Mouse (Mus musculus) gonadal fat pad, adult 2 months (tissue): ENCODE data around the gene Cers1. TPM values are rescaled to one million over a fixed set of nuclear protein-coding genes. Genes with fewer than 3 reads are reported as not detected.
A peak's percentile ranks its signal among the peaks of the same experiment; 100 is the strongest.

ENCODE experiments used
- DNase-seq: peaks from one replicate; pipeline ENCODE4 v3.0.0-alpha.2; 2012; ENCODE audit warnings: low read depth
- polyA plus RNA-seq: library from polyadenylated mRNA; depleted of rRNA; stranded (reverse); fragments of >200 nt; gene quantifications from 2 replicates; pipeline ENCODE4 v1.2.3, GENCODE M21; 2012; rRNA removed

Gene Cers1
- polyA plus RNA-seq, result 0.86 and 1.9 TPM in 2 replicates

DNA sequence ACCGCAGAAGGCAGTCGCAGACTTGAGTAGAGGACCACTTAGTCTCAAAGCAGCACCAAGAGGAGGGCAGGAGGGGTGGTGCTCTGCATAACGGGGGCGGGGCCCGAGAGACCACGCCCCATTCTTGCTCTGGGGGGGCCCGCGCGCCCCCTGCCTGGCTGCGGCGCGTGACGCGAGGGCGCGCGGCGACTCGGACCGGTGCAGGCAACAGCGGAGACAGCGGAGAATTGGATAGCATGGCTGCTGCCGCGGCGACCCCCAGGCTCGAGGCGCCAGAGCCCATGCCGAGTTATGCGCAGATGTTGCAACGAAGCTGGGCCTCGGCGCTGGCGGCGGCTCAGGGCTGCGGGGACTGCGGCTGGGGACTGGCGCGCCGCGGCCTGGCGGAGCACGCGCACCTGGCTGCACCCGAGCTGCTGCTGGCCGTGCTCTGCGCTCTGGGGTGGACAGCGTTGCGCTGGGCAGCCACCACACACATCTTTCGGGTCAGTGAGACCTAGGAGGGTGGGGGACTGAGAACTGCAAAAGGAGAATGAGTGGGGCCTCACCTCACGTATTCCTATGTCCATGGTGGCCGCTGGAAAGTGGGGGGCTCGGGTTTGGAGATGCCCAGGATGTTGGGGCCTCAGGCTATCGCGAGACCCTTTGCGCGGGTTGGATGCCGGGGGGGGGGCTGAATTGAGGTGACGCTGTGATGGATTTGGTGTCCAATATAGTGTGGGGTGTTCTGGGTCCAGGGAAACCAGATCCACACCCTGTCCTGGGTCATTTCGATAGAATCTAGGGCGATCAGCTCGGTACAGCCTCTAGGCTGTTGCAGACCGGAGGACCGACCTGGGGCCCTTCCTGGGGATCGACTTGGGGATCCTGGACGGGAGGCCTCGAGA, at the start of gene Cers1:
TSS of gene Cers1 (plus strand) at position 152 of the 887 bp plus-strand sequence.
- no peak for DNase-seq

DNA sequence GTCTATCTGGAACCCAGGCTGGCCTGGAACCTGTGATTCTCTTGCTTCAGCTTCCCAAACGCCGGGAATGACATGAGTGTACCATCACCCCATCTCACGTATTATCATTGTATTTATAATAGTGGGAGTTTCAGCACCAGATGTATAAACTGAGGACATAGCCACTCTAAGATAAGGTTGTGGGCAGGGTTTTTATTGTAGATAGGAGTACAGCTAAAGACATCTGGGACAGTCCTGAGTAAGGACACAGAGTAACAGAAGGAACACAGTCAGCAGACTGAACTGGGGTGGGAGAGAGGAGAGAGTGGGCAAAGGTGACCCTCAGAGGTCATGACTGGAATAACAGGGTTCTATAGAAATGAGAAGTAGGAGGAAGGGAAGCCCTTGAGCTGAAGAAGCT, 47.9 kb upstream of the Cers1 start:
- DNase-seq, result no peak

DNA sequence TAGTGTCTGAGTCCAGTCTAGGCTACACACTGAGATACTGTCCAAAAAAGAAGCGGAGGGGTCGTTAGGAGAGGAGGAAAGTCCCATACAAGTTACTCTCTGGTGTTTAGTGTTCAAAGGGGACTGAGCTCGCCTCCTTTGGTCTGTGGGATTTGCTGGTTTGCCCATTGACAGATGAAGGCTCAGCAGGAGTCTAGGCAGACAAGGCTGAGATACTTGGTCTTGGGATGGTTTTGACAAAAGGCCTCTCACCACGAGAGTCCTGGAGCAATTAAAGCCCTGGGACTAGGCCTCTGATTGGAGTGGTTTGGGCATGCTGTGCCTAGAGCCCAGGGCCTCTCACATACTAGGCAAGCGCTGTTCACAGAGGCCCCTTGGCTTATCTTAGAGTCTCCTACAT, 47.3 kb upstream of the Cers1 start:
- no peak for DNase-seq

DNA sequence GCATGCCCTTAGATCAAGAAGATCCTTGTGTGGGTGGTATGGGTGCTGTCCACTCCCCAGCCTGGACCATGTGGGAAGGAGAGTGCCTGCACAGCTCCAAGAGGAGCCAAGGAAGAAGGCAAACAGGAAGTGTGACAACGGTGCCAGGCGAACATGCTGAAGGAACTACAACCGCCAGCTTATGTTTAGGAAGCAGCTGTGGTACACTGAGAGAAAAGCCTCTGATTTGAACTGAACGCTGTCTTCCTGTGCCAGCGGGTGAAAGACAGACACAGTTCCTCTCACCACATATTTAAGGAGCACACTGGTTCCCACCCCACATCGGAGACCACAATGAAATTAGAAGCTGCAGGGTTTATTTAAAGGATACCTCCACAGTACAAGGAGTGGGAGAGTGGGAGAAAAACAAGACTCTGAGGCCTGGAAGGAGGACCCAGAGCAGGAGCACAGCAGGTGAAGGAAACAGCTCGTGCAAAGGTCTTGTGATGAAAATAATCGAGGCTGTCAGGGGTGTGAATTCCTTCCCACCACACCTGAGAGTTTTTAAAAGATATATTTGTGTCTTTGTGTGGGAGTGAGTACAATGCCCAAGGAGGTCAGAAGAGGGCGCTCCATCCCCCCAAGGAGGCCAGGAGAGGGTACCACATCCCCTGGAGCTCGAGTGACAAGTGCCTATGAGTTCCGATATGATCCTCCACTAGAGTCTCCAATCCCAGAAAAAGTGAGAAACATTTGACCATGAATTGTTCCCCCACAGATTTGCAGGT, 46.6 kb upstream of the Cers1 start:
- no peak for DNase-seq

DNA sequence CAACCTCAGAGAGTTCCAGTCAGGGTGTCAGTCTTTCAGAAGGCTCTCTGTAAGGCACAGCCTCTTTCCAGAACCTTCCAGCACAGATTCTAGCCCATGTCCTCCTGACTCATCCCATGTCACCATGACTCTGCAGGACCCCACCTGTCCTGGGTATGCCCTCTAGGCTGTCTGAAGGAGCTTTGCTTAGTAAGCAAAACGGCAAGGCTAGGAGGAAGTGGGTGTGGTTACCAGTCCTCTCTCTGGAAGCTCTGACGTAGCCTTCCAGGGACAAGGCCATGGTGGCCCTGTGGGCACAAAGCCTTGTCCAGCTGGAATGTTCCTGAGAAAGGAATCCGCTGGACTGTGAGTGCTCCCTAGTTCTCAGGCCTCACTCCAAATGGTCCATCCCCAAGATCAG, 42.6 kb upstream of the Cers1 start:
- no peak for DNase-seq

DNA sequence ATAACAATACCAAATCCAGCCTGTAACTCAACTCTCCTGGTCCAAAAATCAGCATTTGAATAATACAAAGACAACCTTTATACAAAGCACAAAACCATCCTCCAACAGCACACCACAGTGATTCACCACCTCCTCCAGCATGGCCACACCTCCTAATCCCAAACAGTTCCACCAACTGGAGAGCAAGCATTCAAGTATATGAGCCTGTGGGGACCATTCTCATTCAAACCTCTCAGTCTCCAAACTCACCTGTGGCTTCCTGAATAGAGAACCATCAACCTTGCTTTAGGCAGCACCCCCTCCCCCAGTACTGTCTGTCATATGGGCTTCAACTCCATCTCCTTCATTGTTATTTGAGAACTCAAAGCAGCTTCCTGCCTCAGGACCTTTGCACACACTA, 41.2 kb upstream of the Cers1 start:
- DNase-seq, result no peak

DNA sequence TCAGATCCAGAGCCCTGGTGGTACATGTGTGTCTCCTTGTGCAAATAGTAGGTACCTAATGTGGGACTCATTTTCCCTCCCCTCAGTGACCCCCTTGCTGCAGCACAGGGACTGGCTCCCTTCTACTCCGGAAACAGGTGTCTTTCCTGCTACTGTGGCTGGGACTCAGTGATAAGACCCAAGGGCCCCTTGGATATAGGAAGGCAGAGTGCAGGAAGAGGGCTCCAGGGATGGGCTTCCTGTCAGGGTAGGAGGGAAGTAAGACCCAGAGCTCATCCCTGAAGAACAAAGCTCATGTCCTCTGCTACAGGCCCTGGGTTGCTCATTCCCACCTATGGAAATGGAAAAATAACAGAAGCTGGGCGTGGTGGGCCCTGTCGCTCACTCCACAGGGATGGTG, 39.1 kb upstream of the Cers1 start:
- no peak for DNase-seq

DNA sequence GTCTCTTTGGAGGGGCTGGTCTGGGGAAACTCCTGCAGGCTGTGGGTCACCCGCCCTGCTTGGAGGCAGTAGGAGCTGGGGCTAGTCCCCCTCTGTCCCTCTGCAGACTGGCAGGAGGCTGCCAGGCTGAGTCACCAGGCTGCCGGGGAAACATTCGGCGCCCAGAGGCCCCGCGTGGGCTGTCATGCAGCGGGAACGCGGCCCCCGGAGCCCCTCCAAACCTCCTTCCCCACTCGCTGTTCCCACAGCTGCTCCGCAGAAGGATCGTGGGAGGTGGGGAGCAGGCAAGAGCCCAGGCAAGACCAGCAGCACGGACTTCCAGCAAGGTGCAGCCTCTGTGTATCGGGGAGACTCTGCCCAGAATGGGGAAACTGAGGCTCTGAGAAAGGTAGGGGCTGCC, 37.4 kb upstream of the Cers1 start:
- DNase-seq, result no peak

DNA sequence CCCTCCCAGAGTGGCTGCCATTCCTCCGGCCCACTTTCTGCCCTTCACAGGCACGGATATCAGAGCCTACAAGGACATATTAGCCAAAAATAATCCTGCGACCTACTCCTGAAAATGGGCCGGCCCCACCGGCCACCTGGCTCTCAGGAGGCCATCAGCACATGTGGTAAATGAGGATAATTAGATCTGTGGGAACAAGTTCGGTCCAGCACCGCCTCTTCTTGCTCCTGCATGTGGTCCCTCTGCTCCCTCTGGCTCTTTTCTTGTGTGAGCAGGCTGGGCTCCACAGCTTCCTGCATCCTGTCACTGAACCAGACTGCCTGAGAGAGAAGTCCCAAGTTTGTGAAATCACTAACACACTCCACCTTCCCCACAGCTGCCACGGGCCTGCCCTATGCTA, 36.3 kb upstream of the Cers1 start:
- no peak for DNase-seq

DNA sequence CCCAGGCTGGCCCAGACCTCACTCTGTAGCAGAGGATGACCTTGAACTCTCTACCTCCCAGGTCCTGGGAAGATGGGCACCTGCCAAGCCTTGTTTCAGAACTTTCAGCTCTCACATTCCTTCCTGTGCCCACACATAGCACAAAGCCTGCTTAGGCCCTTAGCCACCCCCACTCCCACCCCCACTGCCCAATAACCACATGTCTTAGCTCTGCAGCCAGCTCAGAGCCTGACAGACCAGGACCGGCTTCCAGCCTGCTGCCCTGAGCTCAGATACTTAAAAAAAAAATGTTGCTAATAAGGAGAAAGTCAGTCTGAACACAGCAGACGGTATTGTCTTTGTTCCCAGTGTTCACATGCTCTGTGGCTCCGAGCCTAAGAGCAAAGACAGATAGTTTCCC, 34.6 kb upstream of the Cers1 start:
- DNase-seq, result no peak

DNA sequence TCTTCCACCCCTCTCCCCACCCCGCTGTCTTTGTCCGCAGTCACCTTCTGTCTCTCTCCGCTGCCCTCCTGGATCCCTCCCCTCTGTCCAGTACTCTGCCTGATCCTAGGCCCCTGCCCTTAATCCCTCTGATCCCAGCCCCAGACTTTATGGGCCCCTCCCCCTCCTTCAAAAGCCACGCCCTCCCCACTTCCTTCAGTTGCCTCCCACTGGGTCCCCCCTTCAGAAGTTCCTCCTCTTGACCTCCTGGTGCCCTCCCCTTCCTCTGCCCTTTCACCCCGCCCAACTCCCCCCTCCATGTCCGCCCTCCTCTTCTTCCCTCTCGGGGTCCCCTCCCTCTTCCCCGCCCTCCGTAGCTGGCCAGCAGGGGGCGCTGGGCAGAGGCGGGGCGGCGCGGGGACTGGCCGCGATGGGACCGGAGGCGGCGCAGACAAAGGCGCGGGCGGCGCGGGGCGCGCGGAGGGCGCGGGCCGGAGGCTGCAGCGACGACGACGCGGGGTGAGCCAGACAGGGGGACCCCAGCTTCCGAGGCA, 32.9 kb upstream of the Cers1 start, which contains the start of gene Homer3:
TSS of gene Homer3 (plus strand) at position 225 of the 533 bp plus-strand sequence.
- DNase-seq, result no peak

DNA sequence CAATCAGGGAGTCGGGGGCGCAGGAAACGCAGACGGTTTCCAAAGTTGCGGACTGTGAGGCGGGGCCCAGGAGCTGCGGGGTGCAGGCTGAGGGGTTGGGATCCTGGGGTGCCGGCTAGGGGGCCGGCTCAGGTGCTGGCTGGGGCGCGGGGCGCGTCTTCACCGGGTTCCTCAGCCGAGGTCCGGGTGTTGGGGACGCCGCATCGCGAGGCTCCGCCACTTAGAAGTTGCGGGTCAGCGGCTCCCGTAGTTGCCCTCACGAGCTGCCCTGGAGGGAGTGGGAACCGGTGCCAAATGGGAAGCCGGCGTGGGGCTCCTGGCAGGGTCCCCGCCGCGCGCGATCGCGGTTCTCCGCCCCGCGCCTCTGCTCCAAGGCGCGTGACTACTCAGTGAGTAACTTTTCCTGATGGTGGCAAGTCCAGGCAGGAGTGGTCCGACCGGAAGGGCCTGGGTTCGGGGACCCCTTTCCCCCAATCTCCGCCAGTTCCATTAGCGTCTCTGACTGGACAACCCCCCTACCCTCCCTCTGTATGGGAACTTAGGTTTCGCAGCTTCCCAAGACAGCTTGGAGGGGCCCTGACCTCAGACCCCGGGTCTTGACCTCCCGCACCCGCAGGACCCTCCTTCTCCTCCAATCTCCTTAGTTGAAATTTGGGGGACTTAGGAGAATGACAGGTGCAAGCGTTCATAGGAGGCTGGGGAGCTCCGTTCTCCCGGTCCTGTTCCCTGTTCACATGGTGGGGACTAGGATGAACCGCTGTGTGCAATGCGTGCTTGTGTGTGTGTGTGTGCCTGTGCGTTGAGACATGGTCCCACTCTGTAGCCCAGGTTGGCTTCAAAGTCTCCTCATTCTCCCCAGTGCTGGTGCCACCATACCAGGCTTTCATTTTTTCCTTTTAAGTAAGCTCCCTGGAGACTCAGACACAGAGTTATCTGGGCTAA, 32.2 kb upstream of the Cers1 start:
- no peak for DNase-seq

DNA sequence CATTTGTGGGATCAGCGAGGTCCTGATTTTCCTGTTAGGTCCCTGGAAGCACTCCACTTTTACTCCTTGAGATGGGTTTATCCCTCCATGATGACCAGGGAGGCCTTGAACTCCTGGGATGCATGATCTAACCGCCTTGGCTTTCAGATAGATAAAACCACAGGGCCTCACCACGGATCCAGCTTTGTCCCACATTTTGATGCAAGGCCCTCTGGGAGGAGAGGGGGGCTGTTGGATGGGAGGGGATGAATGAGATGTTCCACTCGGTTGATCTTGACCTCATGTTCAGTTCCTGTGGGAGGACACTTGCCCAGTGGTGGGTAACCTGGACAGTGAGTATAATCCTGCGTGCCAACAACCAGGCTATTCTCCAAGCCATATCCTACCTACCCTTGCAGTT, 31.2 kb upstream of the Cers1 start:
- no peak for DNase-seq

DNA sequence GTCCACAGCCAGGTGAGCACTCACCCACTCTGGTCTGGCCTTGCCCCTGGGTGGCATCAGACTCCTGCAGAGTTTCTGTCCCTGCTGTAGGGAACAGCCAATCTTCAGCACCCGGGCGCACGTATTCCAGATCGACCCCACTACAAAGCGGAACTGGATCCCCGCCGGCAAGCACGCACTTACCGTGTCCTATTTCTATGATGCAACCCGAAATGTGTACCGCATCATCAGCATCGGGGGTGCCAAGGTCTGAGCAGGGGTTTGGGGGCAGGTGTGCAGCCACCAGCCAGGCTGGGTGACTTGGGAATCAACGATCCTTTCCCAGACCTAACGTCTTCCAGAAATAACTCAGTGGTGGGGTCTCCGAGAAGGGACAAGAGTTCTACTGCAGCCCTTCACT, 30.3 kb upstream of the Cers1 start:
- no peak for DNase-seq

DNA sequence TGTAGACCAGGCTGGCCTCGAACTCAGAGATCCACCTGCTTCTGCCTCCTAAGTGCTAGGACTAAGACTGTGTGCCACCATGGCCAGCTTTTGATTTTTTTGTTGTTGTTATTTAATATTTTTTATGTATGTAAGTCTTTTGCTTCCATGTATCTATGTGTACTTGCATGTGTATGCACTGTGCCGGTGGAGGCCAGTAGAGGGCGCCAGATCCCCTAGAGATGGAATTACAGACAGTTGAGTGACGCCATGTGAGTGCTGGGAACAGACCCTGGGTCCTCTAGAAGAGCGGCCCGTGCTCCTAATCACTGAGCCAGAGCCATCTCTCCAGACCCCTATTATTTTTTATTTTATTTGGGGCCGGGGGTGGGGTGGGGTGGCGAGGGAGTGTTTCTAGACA, 28.8 kb upstream of the Cers1 start:
- DNase-seq, result no peak

DNA sequence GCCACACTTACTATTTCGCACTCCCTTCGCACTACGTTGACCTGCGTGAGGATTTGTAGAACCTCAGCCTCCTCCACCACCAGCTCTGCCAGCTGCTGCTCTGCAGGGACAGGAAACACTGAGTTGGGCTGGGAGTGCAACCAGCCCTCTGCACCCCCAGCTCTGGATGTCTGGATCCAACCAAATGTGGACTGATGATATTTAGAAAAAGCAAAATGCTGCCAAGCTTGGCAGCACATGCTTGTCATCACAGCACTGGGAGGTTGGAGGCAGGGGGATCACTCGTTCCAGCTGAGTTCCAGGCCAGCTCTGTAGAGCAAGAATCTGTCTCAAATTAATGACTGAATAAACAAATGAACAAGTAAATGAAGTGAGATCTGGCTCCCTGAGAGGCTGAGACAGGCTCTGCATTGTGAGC, 21.6 kb upstream of the Cers1 start:
- no peak for DNase-seq

DNA sequence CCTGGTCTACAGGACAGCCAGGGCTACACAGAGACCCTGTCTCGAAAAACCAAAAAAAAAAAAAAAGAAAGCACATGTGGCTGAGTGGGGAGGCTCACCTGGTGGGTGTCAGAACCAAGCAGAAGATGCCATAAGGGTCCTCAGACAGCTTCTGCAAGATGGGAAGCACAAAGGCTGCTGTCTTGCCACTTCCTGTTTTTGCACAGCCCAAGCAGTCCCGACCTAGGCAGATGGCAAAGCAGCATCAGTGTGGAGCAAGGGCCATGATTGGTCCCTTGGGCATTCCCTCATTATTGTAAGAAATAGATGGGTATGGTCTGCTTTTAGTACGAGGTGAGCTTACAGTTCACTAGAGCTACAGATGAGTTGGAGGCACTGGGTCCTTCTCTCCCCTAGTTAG, 14.7 kb upstream of the Cers1 start:
- no peak for DNase-seq

DNA sequence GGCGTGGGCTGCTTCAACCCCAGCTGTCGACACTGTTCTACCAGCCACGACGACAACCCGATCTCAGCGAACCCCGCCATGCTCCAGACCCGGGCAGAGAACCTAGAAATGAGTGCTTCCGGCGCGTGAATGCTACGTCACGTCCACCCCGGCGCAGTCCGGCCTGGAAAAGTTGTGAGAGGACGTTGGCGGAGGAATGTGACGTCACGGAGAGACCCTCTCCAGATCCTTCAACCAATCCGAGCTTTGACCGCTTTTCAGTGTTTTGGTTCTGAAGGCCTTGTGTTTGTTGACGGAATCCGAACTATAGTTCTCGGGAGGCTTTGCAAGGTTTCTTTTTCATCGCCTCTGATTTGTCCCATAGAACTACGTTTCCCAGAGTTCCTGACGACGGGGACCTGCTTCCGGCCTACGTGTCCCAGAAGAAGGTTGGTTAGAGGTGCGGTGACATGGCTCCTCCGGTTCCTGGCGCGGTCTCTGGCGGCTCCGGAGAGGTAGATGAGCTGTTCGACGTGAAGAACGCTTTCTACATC, 13.2 kb upstream of the Cers1 start, which contains the start of the genes Ddx49 and Cope:
TSS of gene Ddx49 (minus strand) at position 132 of the 533 bp plus-strand sequence.
TSS of gene Cope (plus strand) at position 161 of the 533 bp plus-strand sequence.
- peak; percentile 77 for DNase-seq

DNA sequence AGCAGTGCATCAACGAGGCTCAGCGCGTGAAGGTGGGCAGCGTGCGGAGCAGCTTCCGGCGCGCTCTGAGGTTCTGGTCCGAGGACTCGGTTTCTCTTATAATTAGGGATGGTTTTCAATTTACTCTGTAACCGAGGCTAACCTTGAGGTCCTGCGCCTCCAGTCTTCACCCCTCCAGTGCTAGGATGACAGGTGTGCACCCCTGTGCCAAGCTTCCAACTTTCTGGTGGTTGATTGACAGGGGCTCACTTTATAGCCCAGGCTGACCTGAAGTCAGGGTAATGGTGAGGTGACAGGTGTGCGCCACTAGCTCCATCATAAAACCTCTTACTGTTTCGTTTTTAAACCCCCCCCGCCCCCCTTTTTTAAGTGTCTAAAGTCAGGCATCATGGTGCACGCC, 12.7 kb upstream of the Cers1 start:
- DNase-seq, result no peak

DNA sequence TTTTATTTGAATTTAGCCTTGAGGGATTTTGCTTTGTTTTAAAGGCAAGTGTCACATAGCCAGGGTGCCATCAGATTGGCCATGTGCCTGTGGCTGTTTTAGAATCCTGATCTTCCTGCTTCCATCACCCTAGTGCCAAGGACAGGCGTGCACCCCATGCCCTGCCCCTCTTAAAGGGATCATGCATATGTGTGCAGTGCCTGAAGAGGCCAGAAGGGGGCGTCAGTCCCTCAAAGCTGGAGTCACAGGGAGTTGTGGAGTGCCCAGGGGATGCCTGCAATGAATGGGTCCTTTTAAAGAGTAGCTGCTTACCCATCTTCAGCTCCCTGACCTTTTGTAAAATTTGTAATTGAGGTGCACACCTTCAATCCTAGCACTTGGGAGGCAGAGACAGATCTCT, 6.3 kb upstream of the Cers1 start:
- no peak for DNase-seq

DNA sequence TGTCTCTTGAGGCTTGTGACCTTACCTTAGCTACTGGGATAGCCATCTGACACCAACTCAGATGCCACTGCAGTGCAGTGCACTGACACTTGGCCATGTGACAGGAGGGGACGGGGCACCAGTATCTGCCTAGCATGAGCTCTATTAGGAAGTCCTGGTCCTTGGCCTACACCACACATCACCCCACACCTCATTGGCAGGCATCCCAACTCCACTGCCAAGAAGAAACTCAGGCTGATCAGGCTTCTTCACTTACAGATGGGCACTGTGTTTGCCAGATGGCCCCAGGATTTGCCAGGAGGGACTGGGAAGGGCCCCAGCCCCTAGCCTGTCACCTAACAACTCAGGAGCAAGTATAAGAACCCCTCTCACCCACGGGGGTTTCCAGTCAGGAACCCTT, 2.2 kb upstream of the Cers1 start:
- DNase-seq, result no peak
